Comparison of ENCODE assay signal across 8 mouse cellular contexts in the genomic region with DNA sequence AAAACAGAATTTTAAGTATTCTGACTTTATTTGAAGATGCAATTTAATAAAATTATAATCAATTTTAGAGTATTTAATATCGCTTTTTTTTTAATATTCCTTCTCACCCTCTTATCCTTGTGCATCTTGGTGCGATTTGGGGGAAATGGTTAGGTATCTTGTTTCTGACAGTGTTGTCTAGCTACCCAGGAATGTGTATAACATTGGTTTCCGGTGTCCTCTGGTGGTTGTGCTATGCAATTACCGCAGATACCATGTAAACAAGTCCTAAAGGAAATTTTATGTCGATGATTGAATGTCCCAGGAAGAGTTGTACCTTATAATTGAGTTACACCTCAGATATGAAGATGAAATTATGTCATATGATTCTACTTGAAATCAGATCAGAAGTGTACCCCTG.
DNase-seq lines count a peak whose midpoint lies in the region; ATAC-seq and TF ChIP-seq lines count a peak whose summit lies in the region.

No protein-coding gene starts in this region.

- peak; percentile 29 for DNase-seq in hindbrain, embryonic 10.5 days (ENCODE audit: low spot score)
- peak; percentile 49 for DNase-seq in cerebellum, adult 11 months
- peak; percentile 82 for DNase-seq in forebrain, postnatal 0 days
- peak; percentile 73 for DNase-seq in retina, postnatal 1 day
- no peak for DNase-seq in spleen, postnatal 10 days (ENCODE audit: low spot score in 2 of 2)

- H3K36me3 ChIP-seq in hindbrain, embryonic 10.5 days, result no peaks in the 10 kb centered on the region
- H3K36me3 ChIP-seq in hindbrain, embryonic 13.5 days, result peaks cover 20% of the 10 kb centered on the region
- peaks cover 44% of the 10 kb centered on the region for H3K36me3 ChIP-seq in C2C12 (ENCODE audit: control insufficient read depth, insufficient read depth)
- H3K36me3 ChIP-seq in forebrain, postnatal 0 days (ENCODE audit: insufficient read depth), result peaks cover 11% of the 10 kb centered on the region

- H3K27me3 ChIP-seq in hindbrain, embryonic 10.5 days (ENCODE audit: insufficient read depth, poor library complexity, severe bottlenecking), result no peaks in the 10 kb centered on the region
- H3K27me3 ChIP-seq in hindbrain, embryonic 13.5 days, result no peaks in the 10 kb centered on the region
- H3K27me3 ChIP-seq in C2C12 (ENCODE audit: control insufficient read depth, insufficient read depth, insufficient read length), result no peaks in the 10 kb centered on the region
- H3K27me3 ChIP-seq in forebrain, postnatal 0 days (ENCODE audit: insufficient read depth, low read length), result no peaks in the 10 kb centered on the region

- no peak overlapping the region for H3K27ac ChIP-seq in hindbrain, embryonic 10.5 days
- no peak overlapping the region for H3K27ac ChIP-seq in hindbrain, embryonic 13.5 days
- H3K27ac ChIP-seq in forebrain, postnatal 0 days (ENCODE audit: low read depth, low read length), result no peak overlapping the region

- H3K4me1 ChIP-seq in hindbrain, embryonic 10.5 days (replicated peaks), result no peaks in the 10 kb centered on the region
- no peaks in the 10 kb centered on the region for H3K4me1 ChIP-seq in hindbrain, embryonic 13.5 days (replicated peaks)
- H3K4me1 ChIP-seq in forebrain, postnatal 0 days (ENCODE audit: insufficient read depth), result no peaks in the 10 kb centered on the region

- H3K79me2 ChIP-seq in C2C12 (ENCODE audit: control insufficient read depth, insufficient read depth), result no peaks in the 10 kb centered on the region

- no peak for ATAC-seq in hindbrain, embryonic 13.5 days (ENCODE audit: low FRiP score)
- peak; percentile 73 for ATAC-seq in forebrain, postnatal 0 days
- ATAC-seq in megakaryocyte, adult 5-6 weeks (ENCODE audit: poor library complexity, severe bottlenecking), result no peak

- H3K4me3 ChIP-seq in hindbrain, embryonic 10.5 days, result no peak overlapping the region
- no peak overlapping the region for H3K4me3 ChIP-seq in hindbrain, embryonic 13.5 days
- no peak overlapping the region for H3K4me3 ChIP-seq in C2C12 (ENCODE audit: insufficient read depth, poor library complexity, severe bottlenecking)
- no peak overlapping the region for H3K4me3 ChIP-seq in forebrain, postnatal 0 days (ENCODE audit: low read depth, low read length)

- H3K9me3 ChIP-seq in hindbrain, embryonic 10.5 days, result no peaks in the 10 kb centered on the region
- no peaks in the 10 kb centered on the region for H3K9me3 ChIP-seq in hindbrain, embryonic 13.5 days
- no peaks in the 10 kb centered on the region for H3K9me3 ChIP-seq in forebrain, postnatal 0 days (ENCODE audit: low read length)

- H3K4me2 ChIP-seq in hindbrain, embryonic 13.5 days, result no peak overlapping the region
- H3K4me2 ChIP-seq in forebrain, postnatal 0 days (ENCODE audit: low read depth), result no peak overlapping the region

- 48% methylated on average over 5 of the region's 5 CpGs for WGBS in hindbrain, embryonic 10.5 days
- 37% methylated on average over 5 of the region's 5 CpGs for WGBS in hindbrain, embryonic 13.5 days
- 30% methylated on average over 5 of the region's 5 CpGs for WGBS in forebrain, postnatal 0 days

- TF ChIP-seq CTCF in C2C12 (IDR thresholded peaks at IDR 0.05; ENCODE audit: control insufficient read depth, insufficient read depth, insufficient read length), result peak; percentile 12
- peak; percentile 87 for TF ChIP-seq CTCF in forebrain, postnatal 0 days (IDR thresholded peaks at IDR 0.05; ENCODE audit: low read depth)

- no peaks in the 10 kb centered on the region for H3K79me3 ChIP-seq in C2C12 (ENCODE audit: low read depth)

- no peak overlapping the region for H3ac ChIP-seq in C2C12 (ENCODE audit: control insufficient read depth, insufficient read length, low read depth)

- H3K9ac ChIP-seq in hindbrain, embryonic 13.5 days, result no peak overlapping the region
- H3K9ac ChIP-seq in forebrain, postnatal 0 days, result no peak overlapping the region

TF ChIP-seq in C2C12, 6 proteins besides CTCF, POLR2A, EP300 and RAD21:
- no peak for TF ChIP-seq CEBPB (IDR thresholded peaks at IDR 0.05; ENCODE audit: low read depth)
- TF ChIP-seq MAX (IDR thresholded peaks at IDR 0.05), result no peak
- no peak for TF ChIP-seq MYOD1 (IDR thresholded peaks at IDR 0.05; ENCODE audit: control insufficient read depth, insufficient read length, low read depth)
- no peak for TF ChIP-seq USF1 (IDR thresholded peaks at IDR 0.05; ENCODE audit: low read depth)
- no peak for TF ChIP-seq MYOG (IDR thresholded peaks at IDR 0.05; ENCODE audit: control insufficient read depth, extremely low read depth, insufficient read length)
- no peak for TF ChIP-seq FOSL1 (IDR thresholded peaks at IDR 0.05; ENCODE audit: insufficient read depth, low read length, poor library complexity, severe bottlenecking)

Comparison
In these comparisons a context has a peak if more than half of its experiments do, and no peak if none do; other contexts are left out.
1. DNase-seq: peak in hindbrain, embryonic 10.5 days (single experiment), cerebellum, adult 11 months (single experiment), forebrain, postnatal 0 days (single experiment) and retina, postnatal 1 day (single experiment); none in spleen, postnatal 10 days (0 of 2).